Mouse (Mus musculus) kidney, adult 11 months (tissue): ENCODE data around the gene Parp12.

Experiments
- DNase-seq: peaks from one replicate; pipeline ENCODE4 v3.0.0; 2022

The Parp12 gene

GRCm38 (mm10) chr6:39117584-39118455 is at the start of gene Parp12:
Parp12 (minus strand) TSS chr6:39118349.
- peak; percentile 78 for DNase-seq

DNA sequence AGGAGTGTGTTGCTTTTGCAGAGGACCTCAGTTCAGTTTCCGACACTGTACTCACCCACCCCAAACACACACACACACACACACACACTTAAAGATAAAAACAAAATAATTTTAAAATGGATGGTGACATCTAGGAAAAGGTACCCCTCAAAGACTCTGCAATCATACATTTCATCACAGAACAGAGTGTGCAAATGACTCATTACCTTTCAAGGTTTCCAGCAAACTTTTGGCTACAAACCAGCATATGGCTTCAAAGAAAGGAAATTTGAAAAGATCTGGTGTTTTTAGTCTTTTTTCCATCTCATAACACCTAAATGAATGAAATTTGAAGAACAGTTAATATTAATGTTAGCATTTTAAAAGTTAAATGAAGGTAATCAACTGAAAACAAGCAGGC is 46.7 kb upstream of the Parp12 start:
- DNase-seq = no peak

GRCm38 (mm10) chr6:39161975-39162374 is 43.8 kb upstream of the Parp12 start:
- DNase-seq = no peak

GRCm38 (mm10) chr6:39146041-39146440 is 27.9 kb upstream of the Parp12 start:
- DNase-seq = no peak

DNA sequence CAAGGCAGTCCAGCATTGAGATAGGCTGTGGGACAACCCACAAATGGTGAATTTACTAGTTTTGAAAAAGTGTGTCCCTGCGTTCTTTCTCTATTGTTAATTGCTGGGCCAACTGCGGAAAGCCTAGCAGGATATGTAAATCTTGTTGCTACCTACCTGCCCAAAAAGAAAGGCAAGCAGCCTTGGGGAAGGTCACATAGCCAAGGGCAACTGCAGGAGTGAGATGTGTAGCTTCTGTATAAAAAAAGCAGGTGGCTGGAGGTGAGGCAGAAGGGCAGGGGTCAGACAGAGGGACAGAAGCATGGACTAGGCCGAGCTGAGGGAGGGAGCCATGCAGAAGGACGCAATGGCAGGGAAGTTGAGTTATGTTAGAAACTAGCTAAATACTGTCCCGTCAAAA is 14.4 kb upstream of the Parp12 start:
- DNase-seq = no peak

DNA sequence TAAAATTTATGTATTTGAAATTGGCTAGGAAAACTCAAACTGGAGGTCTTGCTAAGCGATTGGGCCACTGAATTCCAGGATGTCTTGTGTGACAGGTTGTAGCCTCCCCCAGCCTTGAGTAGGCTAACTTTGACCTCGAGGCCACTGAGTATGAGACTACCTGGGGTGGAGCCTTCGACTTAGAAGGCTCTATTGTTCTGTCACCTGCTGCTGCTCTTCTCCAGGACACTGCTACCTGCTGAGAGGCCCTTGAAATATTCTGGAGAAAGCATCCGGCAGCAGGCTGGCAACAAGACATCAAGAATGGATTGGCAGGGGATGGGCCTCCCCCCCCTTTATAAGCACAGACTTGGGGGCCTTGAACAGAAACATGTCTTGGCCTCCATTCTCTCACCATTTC is 13.3 kb upstream of the Parp12 start:
- DNase-seq = no peak

DNA sequence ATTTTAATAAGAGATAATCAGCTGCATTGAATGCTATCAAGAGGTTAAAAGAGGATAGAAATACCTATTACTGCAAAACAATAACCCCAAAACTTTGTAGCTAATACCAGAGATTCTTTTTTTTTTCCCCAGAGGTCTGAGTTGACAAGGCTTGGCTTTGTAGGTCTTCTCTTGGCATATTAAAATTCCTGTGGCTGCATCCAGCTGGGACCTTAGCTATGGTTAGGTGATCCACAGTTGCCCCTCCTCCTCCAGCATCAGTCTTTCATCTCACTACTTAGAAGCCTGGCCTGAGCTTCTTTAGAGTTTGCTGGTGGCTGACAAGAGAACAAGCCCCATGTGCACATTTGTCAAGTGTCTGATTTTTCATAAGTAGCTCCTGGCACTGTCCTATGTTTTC is 6.6 kb upstream of the Parp12 start:
- DNase-seq = no peak

DNA sequence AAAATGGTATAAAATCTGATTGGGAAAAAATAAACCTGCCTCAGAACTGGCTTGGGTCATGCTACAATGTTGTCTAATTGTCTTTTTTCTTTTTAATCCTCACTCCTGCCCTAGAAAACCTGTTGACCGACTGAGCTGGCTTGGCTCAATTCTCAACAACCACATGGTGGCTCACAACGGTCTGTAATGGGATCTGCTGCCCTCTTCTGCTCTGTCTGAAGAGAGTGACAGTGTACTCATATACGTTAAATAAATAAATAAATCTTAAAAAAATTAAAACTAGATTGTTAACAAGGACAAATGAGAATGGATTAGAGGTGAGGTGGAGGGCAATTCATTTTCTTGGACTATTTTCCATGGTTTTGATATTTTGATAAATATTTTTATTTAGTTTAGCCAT is 2.5 kb upstream of the Parp12 start:
- DNase-seq = no peak

DNA sequence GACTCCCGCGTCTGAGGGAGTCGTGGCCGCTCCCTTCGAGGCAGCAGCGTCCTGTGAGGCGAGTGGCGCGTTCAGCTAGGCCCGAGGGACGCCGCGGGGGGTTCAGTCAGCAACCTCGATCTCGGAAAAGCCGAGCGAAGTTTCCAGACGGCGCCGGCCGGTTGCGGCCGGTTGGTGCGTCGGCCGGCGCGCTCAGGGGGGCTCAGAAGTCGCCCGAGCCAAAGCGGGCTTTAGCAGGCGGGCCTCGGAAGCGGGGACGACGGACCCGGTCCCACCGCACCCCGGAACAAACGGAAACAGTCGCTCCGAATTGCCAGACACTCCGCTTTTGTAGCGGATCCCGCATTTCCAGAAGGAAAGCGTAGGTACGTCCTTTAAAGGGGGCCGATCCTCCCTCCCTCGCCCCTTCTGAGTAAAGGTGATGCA is 320 bp upstream of the Parp12 start:
- DNase-seq = no peak

- no peak for DNase-seq
Observed at GRCm38 (mm10) chr6:39115438-39115837, 2.7 kb downstream of the Parp12 start.

- no peak for DNase-seq
Observed at GRCm38 (mm10) chr6:39113141-39113540, 5.0 kb downstream of the Parp12 start.

DNA sequence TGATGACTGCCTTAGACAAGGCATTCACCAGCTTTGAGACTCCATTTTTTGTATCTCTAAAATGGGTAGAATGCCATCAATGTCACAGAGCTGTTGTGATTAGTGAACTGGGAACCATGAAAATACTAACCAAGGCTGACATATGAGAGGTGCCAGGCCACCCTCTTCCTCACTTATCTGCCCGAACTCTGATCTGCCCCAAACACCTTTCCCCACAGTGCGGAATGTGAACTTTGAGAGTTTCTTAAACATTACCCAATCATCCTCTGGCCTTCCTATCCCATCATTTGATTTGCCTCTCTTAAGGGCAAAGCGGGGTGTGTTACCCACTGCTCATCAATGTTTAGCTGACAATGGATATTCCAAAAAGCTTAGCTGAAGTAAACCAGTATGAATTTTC is 5.4 kb downstream of the Parp12 start:
- DNase-seq = no peak

- no peak for DNase-seq
Observed at GRCm38 (mm10) chr6:39106812-39107211, 11.3 kb downstream of the Parp12 start.

DNA sequence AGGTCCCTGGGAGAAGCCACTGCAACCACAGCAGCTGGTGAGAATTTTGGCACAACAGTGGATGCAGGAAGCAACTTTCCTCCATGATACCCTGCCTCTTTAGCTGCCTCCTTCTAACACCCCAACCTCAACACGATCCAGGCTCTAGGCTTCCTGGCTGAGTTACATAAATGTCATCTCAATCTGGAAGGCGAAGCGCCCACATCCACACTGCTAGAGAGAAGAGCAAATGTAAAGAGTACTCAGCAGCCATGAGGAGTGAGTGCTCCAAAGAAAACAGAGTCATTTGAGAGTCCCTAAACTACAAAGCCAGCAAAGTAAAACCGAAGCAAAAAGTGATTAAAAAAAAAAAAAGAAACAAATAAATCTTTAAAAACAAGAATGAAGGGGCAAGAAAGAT is 13.5 kb downstream of the Parp12 start:
- DNase-seq = no peak

- no peak for DNase-seq
Observed at GRCm38 (mm10) chr6:39076498-39076897, 41.7 kb downstream of the Parp12 start.

GRCm38 (mm10) chr6:39074186-39074585 is 44.0 kb downstream of the Parp12 start:
- DNase-seq = no peak

DNA sequence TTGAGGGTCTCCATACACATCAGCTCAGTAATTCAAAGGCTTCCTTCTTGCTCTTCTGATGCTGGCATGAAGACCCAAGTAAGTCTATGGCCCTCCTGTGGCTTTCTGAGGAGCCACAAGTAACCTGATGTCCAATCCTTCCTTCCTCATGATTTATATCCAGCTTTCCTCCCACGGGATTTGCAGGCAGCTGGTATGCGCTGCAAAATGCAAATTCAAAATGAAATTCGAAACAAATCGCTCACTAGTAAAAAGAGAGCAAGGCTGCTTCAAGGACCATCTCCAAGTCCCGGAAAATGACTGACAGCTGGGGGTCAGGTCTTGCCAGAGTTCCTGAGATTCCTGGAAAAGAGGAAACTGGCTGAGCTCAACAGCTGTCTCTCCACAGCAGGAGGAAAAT is 45.5 kb downstream of the Parp12 start:
- peak; percentile 26 for DNase-seq

- DNase-seq = peak; percentile 70
Observed at GRCm38 (mm10) chr6:39066935-39067578, 51.1 kb downstream of the Parp12 start.

DNA sequence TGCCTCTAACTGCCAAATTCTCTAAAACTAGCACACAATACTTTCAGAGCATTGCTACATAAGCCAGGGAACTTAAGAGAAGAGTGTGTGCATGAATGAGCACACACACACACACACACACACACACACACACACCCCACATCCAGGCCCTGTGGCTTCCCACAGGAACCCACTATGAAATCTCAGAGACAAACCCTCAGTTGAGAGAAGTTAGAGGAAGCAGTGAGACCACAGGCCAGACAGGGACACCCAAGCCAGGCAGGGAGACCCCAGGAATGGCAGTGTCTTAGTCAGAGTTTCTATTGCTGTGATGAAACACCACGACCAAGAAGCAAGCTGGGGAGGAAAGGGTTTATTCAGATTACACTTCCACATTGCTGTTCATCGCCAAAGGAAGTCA is 54.6 kb downstream of the Parp12 start:
- no peak for DNase-seq

DNA sequence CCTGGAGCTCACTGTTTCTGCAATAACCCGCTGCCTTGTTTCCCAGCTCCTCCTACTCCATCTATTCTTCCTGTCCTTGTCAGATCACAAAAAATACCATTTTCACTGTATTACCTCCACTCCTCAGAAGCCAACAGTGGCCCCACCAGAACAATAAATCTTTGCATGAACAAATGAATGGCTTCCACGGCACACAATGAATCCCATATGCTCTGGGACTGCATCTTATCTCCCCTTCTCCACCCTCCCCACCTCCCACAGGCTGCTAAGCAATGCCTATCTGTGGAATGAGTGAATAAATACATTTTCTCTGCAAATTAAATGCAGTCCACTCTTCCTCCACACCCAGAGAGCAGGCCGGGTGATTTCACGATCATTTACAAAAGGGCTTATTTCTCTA is 57.0 kb downstream of the Parp12 start:
- DNase-seq = no peak

DNA sequence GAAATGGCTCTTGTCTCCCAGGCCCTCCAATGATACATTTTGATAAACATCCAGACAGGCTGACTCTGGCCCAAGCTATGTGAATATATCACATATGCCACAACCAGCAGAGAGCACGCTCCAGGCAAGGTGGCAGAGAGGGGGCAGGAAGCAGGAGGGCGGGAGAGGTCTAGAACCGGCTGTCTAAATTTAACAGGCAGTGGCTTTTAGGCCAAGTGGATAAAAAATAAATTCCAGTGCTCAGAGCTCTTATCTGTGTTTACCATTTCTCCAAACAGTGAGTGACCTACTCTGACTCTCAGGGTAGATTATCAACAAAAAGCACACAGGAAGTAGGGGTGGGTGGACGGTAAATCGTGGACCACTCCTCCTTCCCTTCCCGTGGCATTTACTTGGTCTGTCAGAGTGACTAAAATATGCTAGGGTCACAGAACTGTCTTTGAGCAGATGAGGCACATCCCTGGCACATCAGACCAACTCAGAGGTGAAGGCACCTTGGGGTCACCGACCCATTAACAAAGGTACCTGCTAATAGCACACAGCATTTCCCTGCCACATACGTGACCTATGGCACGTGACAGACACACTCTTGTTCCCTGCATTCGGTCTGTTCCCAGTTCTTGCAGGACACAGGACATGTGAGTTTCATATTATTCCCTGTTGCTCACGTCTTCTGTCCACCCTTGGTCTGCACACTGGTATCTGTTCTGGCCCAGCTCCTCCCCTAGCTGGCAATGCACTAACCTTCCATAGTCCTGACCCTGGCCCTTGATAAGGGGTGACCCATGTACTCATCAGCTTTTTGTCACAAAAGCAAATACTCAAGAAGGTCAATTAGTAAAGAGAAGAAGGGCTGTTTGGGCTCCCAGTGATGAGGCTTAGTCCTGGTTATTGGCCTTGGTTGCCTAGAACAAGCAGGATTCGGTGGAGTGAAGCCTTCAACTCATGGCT is 58.3 kb downstream of the Parp12 start:
- peak; percentile 78 for DNase-seq

- no peak for DNase-seq
Observed at GRCm38 (mm10) chr6:39058936-39059335, 59.2 kb downstream of the Parp12 start.

GRCm38 (mm10) chr6:39058389-39058788 is 59.8 kb downstream of the Parp12 start:
- DNase-seq = no peak
